Mouse (Mus musculus) kidney, postnatal 36 days (tissue): ENCODE data around the gene Zfp420.

Source experiments
- DNase-seq, 2 experiments: peaks; one replicate each; pipeline ENCODE4 v3.0.0; 2021 to 2022; ENCODE audit warnings: mixed read lengths in 2 of 2

The Zfp420 gene

DNA sequence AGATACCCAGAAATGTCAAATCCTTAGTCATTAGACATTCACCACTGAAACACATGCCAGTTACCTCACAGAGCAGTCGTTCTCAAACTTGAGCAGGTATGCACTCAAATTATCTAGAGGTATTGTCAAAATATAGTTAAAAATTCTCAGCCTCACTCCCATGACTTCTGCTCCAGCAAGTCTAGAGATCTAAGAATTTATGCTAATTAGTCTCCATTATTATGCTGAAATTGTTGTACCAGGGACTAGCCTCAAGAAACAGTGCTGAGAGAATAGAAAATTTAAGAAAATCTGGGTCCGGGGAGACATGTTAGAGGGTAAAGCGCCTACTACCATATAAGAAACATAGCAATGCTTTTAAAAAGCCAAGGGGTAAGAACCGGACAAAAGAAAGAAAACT is 44.3 kb downstream of the Zfp420 start:
- DNase-seq, result no peak

- peak; percentile 78 to 88 for DNase-seq
Measured at GRCm38 (mm10) chr7:29905966-29906681, 46.3 kb downstream of the Zfp420 start, which contains the start of gene Zfp27. Gene Zfp27 (minus strand): TSS chr7:29906572.

- no peak for DNase-seq
Measured at GRCm38 (mm10) chr7:29906682-29907058, 46.9 kb downstream of the Zfp420 start.

- DNase-seq, result no peak
Measured at GRCm38 (mm10) chr7:29907206-29907605, 47.4 kb downstream of the Zfp420 start.

- DNase-seq, result peak; percentile 85 to 87
Measured at GRCm38 (mm10) chr7:29908130-29908950, 48.6 kb downstream of the Zfp420 start, which contains the start of gene Zfp383. Gene Zfp383 (plus strand): TSS chr7:29908223.

DNA sequence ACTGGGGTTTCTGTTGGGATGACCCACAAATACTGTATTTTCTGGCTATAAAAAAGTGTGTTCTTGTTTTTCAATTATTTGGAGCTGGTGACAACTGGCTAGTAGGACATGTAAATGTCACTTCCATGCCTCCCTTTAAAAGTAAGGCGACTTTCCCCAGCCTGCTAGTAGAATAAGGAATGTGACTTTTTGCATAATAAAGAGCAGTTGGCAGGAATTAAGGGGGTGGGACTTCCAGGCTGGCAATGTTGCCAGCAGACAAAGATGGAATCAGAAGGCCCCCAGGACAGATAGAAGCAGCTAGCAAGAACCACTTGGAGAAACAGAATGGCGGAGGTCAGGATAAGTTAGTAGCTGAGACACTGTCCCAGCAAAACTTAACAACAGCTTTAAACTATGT is 50.5 kb downstream of the Zfp420 start:
- no peak for DNase-seq

- DNase-seq, result no peak
Measured at GRCm38 (mm10) chr7:29912172-29912571, 52.4 kb downstream of the Zfp420 start.

DNA sequence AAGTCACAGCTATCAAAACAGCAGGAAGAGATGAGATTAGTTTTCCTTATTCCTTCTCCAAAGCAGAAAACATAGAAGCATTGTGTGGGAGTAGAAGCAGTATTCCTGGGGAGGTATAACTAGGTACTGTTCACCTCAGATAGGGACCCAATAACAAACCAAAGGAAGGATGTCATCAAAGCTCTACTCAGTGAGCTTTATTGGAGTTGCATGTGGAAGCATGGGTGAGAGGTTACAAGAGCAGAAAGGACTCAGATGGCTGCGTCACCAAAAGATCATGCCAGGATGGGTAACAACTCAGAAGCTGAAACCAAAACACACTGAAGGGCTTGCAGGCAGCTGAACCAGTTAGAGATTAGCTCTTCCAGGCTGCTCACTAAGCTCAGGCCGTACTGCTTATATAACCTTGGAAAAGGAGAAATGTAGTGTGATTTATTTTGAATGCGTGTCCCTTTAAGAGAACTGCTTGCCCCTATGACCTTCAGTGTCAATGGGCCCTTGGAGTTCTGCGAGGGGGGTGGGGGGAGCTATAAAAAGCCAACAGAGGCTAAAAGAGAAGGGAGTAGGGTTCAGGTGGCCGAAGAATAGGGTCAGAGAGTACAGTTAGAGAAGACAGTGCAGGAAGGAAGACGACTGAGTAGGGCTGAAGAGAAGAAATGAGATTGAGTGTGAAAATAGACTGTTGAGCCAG is 57.7 kb downstream of the Zfp420 start:
- peak; percentile 12 to 19 for DNase-seq

DNA sequence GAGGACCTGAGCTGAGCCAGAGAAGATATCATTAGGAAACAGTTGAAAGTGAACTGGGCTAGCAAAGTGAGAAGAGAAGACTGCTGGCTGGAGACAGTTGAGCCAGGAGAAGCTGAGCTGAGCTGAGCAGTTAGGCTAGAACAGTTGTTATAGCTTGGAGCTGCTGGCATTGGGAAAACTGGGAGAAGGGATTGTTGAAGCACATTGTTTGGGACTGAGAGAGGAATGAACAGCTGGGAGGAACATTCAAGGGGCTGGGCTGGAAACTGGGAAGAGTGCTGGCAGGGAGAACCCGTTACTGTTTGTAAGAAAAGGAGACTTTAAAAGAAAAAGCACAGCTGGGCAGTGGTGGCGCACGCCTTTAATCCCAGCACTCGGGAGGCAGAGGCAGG is 58.3 kb downstream of the Zfp420 start:
- no peak for DNase-seq

DNA sequence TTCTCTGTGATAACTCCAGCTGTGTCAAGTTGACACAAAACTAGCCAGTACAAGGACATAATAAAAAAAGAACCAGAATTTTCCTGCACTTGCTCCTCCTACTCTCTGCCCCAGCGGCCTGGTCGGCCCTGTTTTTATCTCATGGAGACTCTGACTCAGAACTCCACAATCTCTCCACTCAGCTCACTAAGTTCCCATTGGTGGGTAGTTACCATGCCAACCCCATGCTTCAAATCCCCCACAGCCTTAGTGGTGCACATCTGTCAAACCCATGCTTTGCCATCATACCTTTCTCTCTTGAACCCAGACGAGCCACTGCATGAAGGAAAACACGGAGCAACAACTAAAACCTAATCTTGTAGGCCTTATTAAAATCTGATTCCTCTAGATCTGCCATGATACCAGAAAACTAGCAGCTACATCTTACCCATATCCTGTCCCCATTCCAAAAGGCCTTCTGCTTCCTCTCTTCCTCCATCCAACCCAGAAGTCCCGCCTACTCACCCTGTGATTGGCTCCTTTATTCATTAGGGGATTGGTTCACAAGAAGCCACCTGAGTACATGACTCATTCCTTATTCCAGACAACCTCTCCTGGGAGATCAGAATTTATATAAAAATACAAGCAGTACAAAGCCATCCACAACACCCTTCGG is 61.8 kb downstream of the Zfp420 start:
- DNase-seq, result no peak

- no peak for DNase-seq
Measured at GRCm38 (mm10) chr7:29922780-29923179, 63.0 kb downstream of the Zfp420 start.
